Mouse (Mus musculus) right cerebral cortex, postnatal 4 days (tissue): ENCODE measurements around the gene Hoxc11.

Experiments used
- DNase-seq: peaks from one replicate; pipeline ENCODE4 v3.0.0-alpha.2; 2022

Hoxc11 gene

GRCm38 (mm10) chr15:102965892-102966775, 11.9 kb downstream of the Hoxc11 start:
- DNase-seq: peak; percentile 69

- DNase-seq: no peak
Observed at GRCm38 (mm10) chr15:102966776-102967311, 12.6 kb downstream of the Hoxc11 start, which contains the start of gene Hoxc10. Hoxc10 (plus strand) TSS chr15:102966796.

GRCm38 (mm10) chr15:102967312-102967510, 13.0 kb downstream of the Hoxc11 start, which contains the start of gene Hoxc5:
Hoxc5 (plus strand) TSS chr15:102967443.
- DNase-seq: no peak

- no peak for DNase-seq
Observed at GRCm38 (mm10) chr15:102967511-102968397, 13.5 kb downstream of the Hoxc11 start.

- no peak for DNase-seq
Observed at GRCm38 (mm10) chr15:102969296-102969695, 15.1 kb downstream of the Hoxc11 start.

GRCm38 (mm10) chr15:102970740-102971139, 16.5 kb downstream of the Hoxc11 start:
- DNase-seq: no peak

- DNase-seq: no peak
Observed at GRCm38 (mm10) chr15:102972254-102972653, 18.0 kb downstream of the Hoxc11 start.

GRCm38 (mm10) chr15:102972753-102973152, 18.5 kb downstream of the Hoxc11 start:
- no peak for DNase-seq

GRCm38 (mm10) chr15:102975034-102975433, 20.8 kb downstream of the Hoxc11 start:
- no peak for DNase-seq

GRCm38 (mm10) chr15:102975688-102976111, 21.5 kb downstream of the Hoxc11 start:
- no peak for DNase-seq

GRCm38 (mm10) chr15:102976171-102976570, 21.9 kb downstream of the Hoxc11 start, which contains the start of gene Hoxc9:
Hoxc9 (plus strand) TSS chr15:102976439.
- no peak for DNase-seq

GRCm38 (mm10) chr15:102976631-102977422, 22.6 kb downstream of the Hoxc11 start:
- no peak for DNase-seq

- no peak for DNase-seq
Observed at GRCm38 (mm10) chr15:102977423-102977974, 23.3 kb downstream of the Hoxc11 start.

GRCm38 (mm10) chr15:102978615-102979515, 24.6 kb downstream of the Hoxc11 start:
- DNase-seq: no peak

GRCm38 (mm10) chr15:102979936-102980335, 25.7 kb downstream of the Hoxc11 start:
- DNase-seq: no peak

- no peak for DNase-seq
Observed at GRCm38 (mm10) chr15:102980352-102980751, 26.1 kb downstream of the Hoxc11 start.

GRCm38 (mm10) chr15:102980912-102981311, 26.7 kb downstream of the Hoxc11 start:
- no peak for DNase-seq

- no peak for DNase-seq
Observed at GRCm38 (mm10) chr15:102981379-102982288, 27.4 kb downstream of the Hoxc11 start.

GRCm38 (mm10) chr15:102983716-102984115, 29.5 kb downstream of the Hoxc11 start:
- DNase-seq: no peak

GRCm38 (mm10) chr15:102984521-102984920, 30.3 kb downstream of the Hoxc11 start:
- no peak for DNase-seq
